Mouse (Mus musculus): ENCODE results near the gene Rere.

- no peak for TF ChIP-seq CTCF (conservative IDR thresholded peaks at IDR 0.05; ENCODE audit: insufficient read depth, insufficient read length, low read depth, low read length)
- no peak for TF ChIP-seq POLR2A (IDR thresholded peaks at IDR 0.05; ENCODE audit: low read depth, low read length)
These were observed 187.8 kb downstream of the Rere start for GRCm38 (mm10) chr4:150469274-150469673.
